Mouse (Mus musculus) R1 (cell line): Measurements from ENCODE around the gene 4933402N03Rik.

Experiments
- DNase-seq: peaks from one replicate; pipeline ENCODE4 v3.0.0-alpha.2; 2018; ENCODE audit warnings: low read depth, low spot score

The 4933402N03Rik gene

GRCm38 (mm10) chr7:131146214-131146613, at the start of gene 4933402N03Rik:
Gene 4933402N03Rik (minus strand): TSS chr7:131146314.
- no peak for DNase-seq

- no peak for DNase-seq
Observed at GRCm38 (mm10) chr7:131187996-131188395, 41.9 kb upstream of the 4933402N03Rik start.

GRCm38 (mm10) chr7:131187047-131187446, 40.9 kb upstream of the 4933402N03Rik start:
- no peak for DNase-seq

DNA sequence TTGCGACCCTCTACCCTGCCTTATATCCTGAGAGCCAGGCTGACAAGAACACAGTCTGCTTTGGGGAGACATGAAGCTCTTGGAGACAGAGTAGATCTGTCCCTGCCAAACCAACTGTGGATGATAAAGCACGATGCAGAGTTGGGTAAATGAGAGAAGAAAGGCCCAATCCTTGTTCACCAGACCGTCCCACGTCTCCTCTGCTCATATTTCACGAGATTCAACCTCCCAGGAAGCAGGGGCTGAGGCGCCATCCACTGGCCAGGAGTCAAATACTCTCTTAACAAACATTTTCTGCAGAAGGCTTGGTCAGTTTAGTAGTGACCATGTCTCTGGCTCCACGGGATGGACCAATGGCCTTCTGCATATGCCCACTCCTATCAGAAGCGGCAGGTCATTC, 38.2 kb upstream of the 4933402N03Rik start:
- DNase-seq: no peak

DNA sequence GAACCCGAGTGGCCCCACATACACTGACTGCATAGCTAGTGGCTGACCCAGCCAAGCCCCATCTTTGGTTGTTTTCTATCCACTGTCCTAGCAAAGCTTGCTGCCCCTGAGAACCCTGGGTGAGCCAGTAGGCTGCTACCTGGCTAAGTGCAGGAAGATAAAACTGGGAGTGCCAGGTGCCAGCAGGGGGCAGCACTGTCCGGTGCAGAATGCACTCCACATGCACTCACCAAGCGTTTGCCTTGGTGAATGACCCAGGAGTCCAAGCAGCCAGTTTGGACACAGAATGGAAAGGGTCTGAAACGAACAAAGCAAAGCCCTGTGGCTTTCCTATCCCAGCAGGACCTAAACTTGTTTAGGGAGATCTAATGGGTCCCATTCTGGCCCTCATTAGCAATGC, 36.6 kb upstream of the 4933402N03Rik start:
- DNase-seq: peak; percentile 55

GRCm38 (mm10) chr7:131174121-131174520, 28.0 kb upstream of the 4933402N03Rik start, which contains the start of gene 5430419D17Rik:
Gene 5430419D17Rik (plus strand): TSS chr7:131174402.
- DNase-seq: no peak

- no peak for DNase-seq
Observed at GRCm38 (mm10) chr7:131169099-131169498, 23.0 kb upstream of the 4933402N03Rik start.

DNA sequence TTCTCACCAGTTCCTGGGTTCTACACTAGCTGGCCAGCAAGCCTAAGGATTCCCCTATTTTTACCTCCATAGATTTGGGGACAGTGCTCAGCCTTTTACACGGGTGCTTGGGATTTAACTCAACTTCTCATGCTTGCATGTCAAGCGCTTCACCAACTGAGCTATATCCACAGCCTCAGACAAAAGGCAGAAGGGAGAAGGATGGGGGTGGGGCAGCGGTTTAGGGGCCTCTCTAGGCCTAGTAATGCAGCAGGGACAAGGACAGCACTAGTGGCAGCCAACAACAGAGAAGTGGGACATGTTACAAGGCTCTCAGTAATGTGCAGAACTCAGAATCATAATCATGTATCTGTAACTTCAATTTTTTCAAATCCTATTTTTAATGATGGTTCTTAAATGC, 21.7 kb upstream of the 4933402N03Rik start:
- DNase-seq: no peak

DNA sequence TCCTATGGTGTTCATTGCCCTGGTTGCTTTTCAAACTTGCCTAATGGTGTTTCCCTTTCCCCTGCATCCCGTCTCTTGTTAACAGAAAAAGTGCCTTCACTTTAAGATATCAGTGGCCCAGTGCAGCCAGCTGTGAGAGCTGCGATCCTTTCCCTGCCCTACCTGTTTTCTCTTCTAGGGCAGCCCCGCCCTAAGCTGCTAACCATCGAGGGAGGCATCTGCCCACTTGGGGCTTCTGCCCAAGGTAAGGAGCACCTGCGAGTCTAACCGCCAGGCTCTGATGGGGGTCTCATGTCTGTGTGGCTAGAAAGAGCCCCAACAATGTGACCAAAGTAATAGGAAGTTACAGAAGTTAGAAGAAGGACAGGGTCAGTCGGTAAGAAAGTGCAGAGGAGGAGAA, 16.1 kb upstream of the 4933402N03Rik start:
- no peak for DNase-seq

GRCm38 (mm10) chr7:131153044-131153443, 6.9 kb upstream of the 4933402N03Rik start:
- DNase-seq: no peak

DNA sequence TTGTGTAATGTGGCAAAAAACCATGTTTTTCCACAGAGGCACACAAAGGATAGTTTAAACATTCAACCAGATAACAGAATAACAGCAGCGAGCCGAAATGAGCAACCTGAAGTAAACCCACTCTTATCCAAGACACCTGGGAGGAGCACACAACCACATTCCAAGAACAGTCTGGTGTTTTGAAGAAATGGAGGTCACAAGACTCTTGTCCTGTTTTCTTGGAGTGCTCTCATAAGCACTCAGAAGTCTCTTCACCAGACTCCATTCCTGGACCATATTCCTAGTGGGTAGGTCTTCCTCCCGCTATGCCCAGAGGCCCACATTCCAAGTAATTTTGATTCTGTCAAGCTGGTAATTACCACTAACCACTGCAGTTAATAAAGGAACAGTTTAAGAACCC, 4.1 kb upstream of the 4933402N03Rik start:
- DNase-seq: no peak

GRCm38 (mm10) chr7:131133181-131133580, 12.9 kb downstream of the 4933402N03Rik start:
- no peak for DNase-seq

- peak; percentile 47 for DNase-seq
Observed at GRCm38 (mm10) chr7:131130021-131130420, 16.1 kb downstream of the 4933402N03Rik start.

GRCm38 (mm10) chr7:131122210-131122807, 23.8 kb downstream of the 4933402N03Rik start:
- no peak for DNase-seq

GRCm38 (mm10) chr7:131114434-131114833, 31.7 kb downstream of the 4933402N03Rik start:
- DNase-seq: no peak

DNA sequence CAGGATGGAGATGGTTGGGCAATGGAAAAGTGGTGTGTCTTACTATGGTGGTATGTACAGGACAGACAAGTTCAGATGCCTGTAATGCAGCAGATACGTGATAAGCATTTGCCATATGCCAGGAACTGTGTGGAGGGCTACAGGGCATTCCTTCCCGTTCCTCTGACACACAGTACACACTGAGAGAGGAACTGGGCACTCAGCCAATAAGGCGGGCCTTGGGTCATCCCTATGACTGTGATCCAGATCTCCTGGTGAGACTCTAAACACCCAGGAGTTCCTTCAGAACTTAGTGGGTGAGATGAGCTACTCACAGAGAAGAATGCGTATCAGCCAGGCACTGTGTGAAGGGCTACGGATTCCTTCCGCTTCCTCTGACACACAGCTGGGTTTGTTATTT, 32.4 kb downstream of the 4933402N03Rik start:
- no peak for DNase-seq

DNA sequence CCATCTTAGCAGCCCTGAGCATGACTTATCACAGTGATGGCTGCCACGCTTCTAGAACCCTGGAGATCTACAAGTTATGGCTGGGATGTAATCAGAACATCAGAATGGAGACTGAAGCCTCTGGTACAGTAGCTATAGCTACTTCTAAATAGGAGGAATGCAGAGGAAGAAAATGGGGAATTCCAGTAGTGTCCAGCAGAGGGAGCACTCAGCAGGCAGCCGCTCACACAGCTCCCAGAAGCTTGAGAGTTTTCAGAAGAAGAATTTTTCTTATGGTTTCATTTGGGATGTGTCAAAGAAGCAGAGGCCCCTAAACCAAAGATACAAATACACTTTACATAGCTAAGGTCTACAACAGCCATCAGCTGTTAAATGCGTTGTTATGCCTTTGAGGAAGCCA, 33.6 kb downstream of the 4933402N03Rik start:
- DNase-seq: peak; percentile 47
